Mouse (Mus musculus) liver, embryonic 13.5 days (tissue): ENCODE results near the gene Asb2. TPM values are rescaled to one million over a fixed set of nuclear protein-coding genes. Genes with fewer than 3 reads are reported as not detected.

Experiments
- ATAC-seq: fragments of 200-750 bp; cut with Nextera tagmentation; 2 replicates; pipeline ENCODE4 v1.8.0; 2017; ENCODE audit warnings: low read depth, mild to moderate bottlenecking, moderate number of reproducible peaks, moderate library complexity
- DNase-seq: peaks from one replicate; pipeline ENCODE4 v3.0.0; 2022
- H3K27ac ChIP-seq: fragments of 300-500 bp; sonication (generic); 2 replicates; pipeline ENCODE4 v1.5.1; 2015; ENCODE audit warnings: moderate library complexity, mild to moderate bottlenecking, inconsistent platforms
- H3K27me3 ChIP-seq: fragments of 300-500 bp; sonication (generic); 2 replicates; pipeline ENCODE4 v1.6.1; 2015; ENCODE audit warnings: mild to moderate bottlenecking, inconsistent platforms
- H3K36me3 ChIP-seq: fragments of 300-500 bp; sonication (generic); 2 replicates; pipeline ENCODE4 v1.6.1; 2015; ENCODE audit warnings: mild to moderate bottlenecking, inconsistent platforms
- H3K4me1 ChIP-seq: fragments of 300-500 bp; sonication (generic); replicated peaks from 2 replicates; pipeline ENCODE4 v1.6.1; 2015; ENCODE audit warnings: inconsistent platforms
- H3K4me2 ChIP-seq: fragments of 300-500 bp; sonication (generic); 2 replicates; pipeline ENCODE4 v1.6.1; 2015; ENCODE audit warnings: inconsistent platforms, mild to moderate bottlenecking, moderate library complexity
- H3K4me3 ChIP-seq: fragments of 300-500 bp; sonication (generic); replicated peaks from 2 replicates; pipeline ENCODE4 v1.5.1; 2015; ENCODE audit warnings: mild to moderate bottlenecking, inconsistent platforms
- H3K9ac ChIP-seq: fragments of 300-500 bp; sonication (generic); 2 replicates; pipeline ENCODE4 v1.6.1; 2015; ENCODE audit warnings: mild to moderate bottlenecking, inconsistent platforms
- H3K9me3 ChIP-seq: fragments of 300-500 bp; sonication (generic); replicated peaks from 2 replicates; pipeline ENCODE4 v1.6.1; 2016; ENCODE audit warnings: inconsistent platforms
- WGBS: fragments of 180-500 bp; shearing (Covaris S2); methylation state at CpG from one replicate; pipeline ENCODE4 v1.1.7; 2015; ENCODE audit not compliant: insufficient replicate concordance; 5-methylcytosine and 5-hydroxymethylcytosine counted together
- polyA plus RNA-seq: library from polyadenylated mRNA; unstranded; fragments of >200 nt; fragmentation: Nextera tagmentation; extraction: Ambion mirVana; gene quantifications from 2 replicates; pipeline ENCODE4 v1.2.1, GENCODE M21; 2015

The Asb2 gene
- polyA plus RNA-seq, 1 experiment from 2014 or later, result 2.4 TPM

DNA sequence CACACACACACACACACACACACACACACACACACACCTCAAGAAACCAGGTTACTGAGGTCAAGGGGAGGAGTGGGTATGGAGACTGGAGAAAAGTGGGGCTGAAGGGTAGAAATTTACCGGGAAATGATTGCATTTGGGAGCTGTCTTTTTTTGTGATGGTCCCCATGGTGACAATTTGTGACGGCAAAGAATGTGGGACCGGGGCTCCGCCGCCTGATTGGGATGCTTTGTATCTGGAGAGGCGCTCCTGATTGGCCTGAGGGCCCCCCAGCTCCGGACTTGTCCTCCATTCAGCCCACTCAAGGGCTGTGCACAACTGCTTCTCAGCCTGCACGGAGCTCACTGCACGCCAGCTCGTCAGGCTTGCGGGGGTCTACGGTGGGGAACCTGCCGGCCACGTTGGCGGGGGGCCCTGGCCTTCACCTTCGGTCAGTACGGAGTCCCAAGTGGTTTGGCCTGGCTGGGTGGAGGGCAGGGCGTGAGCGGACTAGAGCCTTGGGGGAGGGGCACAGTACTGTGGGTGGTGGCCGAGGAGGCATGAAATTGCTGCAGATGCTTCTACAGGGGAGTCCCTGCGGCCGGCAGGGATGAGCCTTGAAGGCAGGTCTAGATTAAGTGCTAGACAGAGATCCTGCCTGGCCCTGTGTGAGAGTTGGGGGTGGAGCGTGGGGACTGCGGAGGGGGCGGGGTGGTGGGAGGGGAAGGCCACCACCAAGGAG is 41.0 kb downstream of the Asb2 start:
- Histone ChIP-seq H3K9me3 (no peaks in the 10 kb centered on the region), H3K27me3 (peaks cover 39% of the 10 kb centered on the region), H3K4me2 (no peak overlapping the region), H3K9ac (no peak overlapping the region), H3K4me3 (no peak overlapping the region), H3K4me1 (no peaks in the 10 kb centered on the region), H3K36me3 (no peaks in the 10 kb centered on the region), H3K27ac (no peak overlapping the region)
- WGBS, result 9% methylated on average over 25 of the region's 25 CpGs
- ATAC-seq (no peak), DNase-seq (no peak)

DNA sequence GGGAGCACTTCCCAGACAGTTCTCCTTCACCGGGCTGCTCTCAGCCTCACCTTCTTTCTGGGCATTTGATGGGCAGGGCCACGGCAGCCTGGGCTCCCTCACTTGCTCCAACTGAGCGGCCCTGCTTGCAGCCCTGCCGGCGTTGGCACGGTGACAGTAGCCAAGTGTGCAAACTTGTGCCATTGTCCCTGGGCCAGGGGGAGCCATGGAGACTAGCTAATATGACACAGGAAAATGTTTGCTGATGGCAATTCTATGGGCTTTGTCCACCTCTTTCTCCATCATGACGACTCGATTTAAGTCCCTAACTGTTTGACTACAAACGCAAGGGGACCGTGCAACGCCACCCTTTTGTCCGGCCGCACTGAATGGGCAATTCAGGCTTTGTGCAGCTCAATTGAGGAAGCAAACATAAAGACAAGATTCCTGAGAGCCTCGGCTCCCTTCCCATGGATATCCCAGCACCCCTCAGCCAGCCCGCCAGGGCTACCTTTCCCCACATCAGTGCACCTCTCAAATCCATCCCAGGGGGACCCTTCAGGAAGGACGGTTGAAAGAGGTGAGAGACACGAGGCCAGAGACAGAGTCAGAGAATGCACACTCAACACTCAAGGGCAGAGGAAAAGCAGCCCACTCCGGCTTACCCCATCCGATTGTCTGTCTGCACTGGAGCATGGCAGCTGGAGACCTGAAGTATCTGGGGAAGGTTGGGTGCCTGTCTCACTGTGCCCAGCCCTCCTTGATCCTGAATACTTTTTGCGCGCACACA is 41.7 kb downstream of the Asb2 start:
- no peak for ATAC-seq
- Histone ChIP-seq H3K9ac (no peak overlapping the region), H3K27me3 (peaks cover 39% of the 10 kb centered on the region), H3K4me3 (no peak overlapping the region), H3K9me3 (no peaks in the 10 kb centered on the region), H3K36me3 (no peaks in the 10 kb centered on the region), H3K4me1 (no peaks in the 10 kb centered on the region), H3K27ac (no peak overlapping the region), H3K4me2 (no peak overlapping the region)
- WGBS, result 61% methylated on average over 21 of the region's 21 CpGs
- DNase-seq, result no peak

DNA sequence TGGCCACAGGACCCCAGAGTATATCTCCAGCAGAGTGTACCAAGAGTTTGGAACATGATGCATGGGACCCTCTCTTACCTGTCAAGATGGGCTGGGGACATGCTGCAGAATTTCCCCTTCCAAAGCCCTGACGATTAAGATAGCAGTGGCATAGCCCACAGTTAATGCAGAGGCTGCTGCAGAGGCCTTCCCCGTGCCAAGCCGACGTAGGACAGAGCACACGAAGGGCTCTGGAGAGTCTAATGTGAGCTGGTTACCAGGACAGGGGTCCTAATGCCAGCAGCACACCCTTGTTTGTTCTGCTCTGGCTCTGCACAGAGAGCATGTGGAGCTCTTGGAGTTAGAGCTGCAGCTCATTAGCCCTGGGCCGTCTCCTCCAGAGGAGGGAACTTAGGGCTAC is 42.5 kb downstream of the Asb2 start:
- ATAC-seq (no peak), DNase-seq (no peak)
- H3K27me3 ChIP-seq, result peaks cover 39% of the 10 kb centered on the region
- no peaks in the 10 kb centered on the region for H3K9me3 ChIP-seq
- H3K36me3 ChIP-seq, result no peaks in the 10 kb centered on the region
- WGBS, result 68% methylated on average over 6 of the region's 6 CpGs
- no peak overlapping the region for H3K4me3 ChIP-seq
- no peak overlapping the region for H3K4me2 ChIP-seq
- H3K27ac ChIP-seq, result no peak overlapping the region
- no peak overlapping the region for H3K9ac ChIP-seq
- H3K4me1 ChIP-seq, result no peaks in the 10 kb centered on the region

GRCm38 (mm10) chr12:103311921-103312320 is 43.9 kb downstream of the Asb2 start:
- peak; percentile 40 for ATAC-seq

GRCm38 (mm10) chr12:103310744-103311267 is 45.0 kb downstream of the Asb2 start, which contains the start of gene Fam181a:
Fam181a (plus strand) TSS chr12:103310975.
- ATAC-seq (no peak), DNase-seq (no peak)
- Histone ChIP-seq H3K4me3 (no peak within 1 kb of the TSS), H3K9me3 (no peaks in the 10 kb centered on the region), H3K9ac (no peak within 1 kb of the TSS), H3K27ac (no peak within 1 kb of the TSS), H3K4me2 (no peak within 1 kb of the TSS), H3K36me3 (no peaks in the 10 kb centered on the region), H3K27me3 (peaks cover 29% of the 10 kb centered on the region), H3K4me1 (no peaks in the 10 kb centered on the region)
- WGBS, result 47% methylated on average over 2 of the region's 2 CpGs

More at GRCm38 (mm10) chr12:103311921-103312320, 43.9 kb downstream of the Asb2 start:
- no peak overlapping the region for H3K4me2 ChIP-seq
- H3K27me3 ChIP-seq, result peaks cover 39% of the 10 kb centered on the region
- no peaks in the 10 kb centered on the region for H3K4me1 ChIP-seq
- H3K4me3 ChIP-seq, result no peak overlapping the region
- DNase-seq, result no peak
- H3K36me3 ChIP-seq, result no peaks in the 10 kb centered on the region
- WGBS, result 73% methylated on average over 8 of the region's 8 CpGs
- no peak overlapping the region for H3K9ac ChIP-seq
- no peaks in the 10 kb centered on the region for H3K9me3 ChIP-seq
- H3K27ac ChIP-seq, result no peak overlapping the region

GRCm38 (mm10) chr12:103306720-103307119 is 49.1 kb downstream of the Asb2 start:
- no peak overlapping the region for H3K4me3 ChIP-seq
- H3K27me3 ChIP-seq, result no peaks in the 10 kb centered on the region
- DNase-seq, result no peak
- ATAC-seq, result no peak
- no peak overlapping the region for H3K9ac ChIP-seq
- H3K4me2 ChIP-seq, result no peak overlapping the region
- no peaks in the 10 kb centered on the region for H3K9me3 ChIP-seq
- 19% methylated on average over 3 of the region's 3 CpGs for WGBS
- H3K36me3 ChIP-seq, result no peaks in the 10 kb centered on the region
- H3K4me1 ChIP-seq, result no peaks in the 10 kb centered on the region
- no peak overlapping the region for H3K27ac ChIP-seq

DNA sequence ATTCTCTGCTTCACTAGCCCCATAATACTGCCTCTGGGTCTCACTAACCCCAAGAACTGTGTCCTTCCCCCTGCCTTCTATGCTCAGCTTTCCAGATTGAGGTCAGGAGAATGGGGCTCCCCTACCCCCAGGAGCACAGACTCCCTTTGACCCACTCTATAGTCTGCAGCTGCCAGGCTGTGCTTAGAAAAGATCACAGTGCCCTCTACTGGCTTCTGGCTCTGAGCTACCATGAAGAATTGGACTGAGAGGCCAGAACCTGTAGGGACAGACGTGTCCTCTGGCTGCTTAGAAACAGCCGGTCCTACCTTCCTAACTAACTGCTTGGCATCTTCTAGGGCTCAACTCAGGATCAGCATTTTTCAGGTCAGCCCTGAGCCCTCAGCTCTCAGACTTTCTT is 49.6 kb downstream of the Asb2 start:
- H3K27ac ChIP-seq, result no peak overlapping the region
- H3K9ac ChIP-seq, result no peak overlapping the region
- no peaks in the 10 kb centered on the region for H3K9me3 ChIP-seq
- H3K27me3 ChIP-seq, result no peaks in the 10 kb centered on the region
- no peak for ATAC-seq
- no peak overlapping the region for H3K4me3 ChIP-seq
- no peaks in the 10 kb centered on the region for H3K4me1 ChIP-seq
- no peaks in the 10 kb centered on the region for H3K36me3 ChIP-seq
- DNase-seq, result no peak
- WGBS, result 29% methylated on average over 2 of the region's 2 CpGs
- H3K4me2 ChIP-seq, result no peak overlapping the region

DNA sequence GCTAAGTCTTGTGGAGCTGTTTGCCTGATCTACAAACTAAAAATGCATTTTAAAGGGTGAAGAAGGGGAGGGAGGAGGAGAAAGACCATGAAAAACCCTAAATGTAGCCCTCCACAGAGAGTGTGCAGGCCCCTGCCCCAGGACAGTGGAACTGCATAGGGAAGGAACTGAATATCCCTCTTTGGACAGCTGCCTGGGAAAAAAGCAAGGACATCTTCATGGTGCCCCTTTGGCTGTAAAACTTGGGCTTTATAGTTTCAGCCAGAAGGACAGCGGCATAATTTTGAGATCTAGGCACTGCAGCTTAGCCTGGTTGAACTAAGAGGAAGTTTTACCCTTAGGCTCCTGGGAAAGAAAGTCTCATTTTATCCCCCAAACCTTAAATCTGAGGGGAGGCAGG is 52.8 kb downstream of the Asb2 start:
- Histone ChIP-seq H3K9ac (no peak overlapping the region), H3K4me3 (no peak overlapping the region), H3K4me2 (no peak overlapping the region), H3K4me1 (no peaks in the 10 kb centered on the region), H3K9me3 (no peaks in the 10 kb centered on the region), H3K27ac (no peak overlapping the region), H3K27me3 (no peaks in the 10 kb centered on the region), H3K36me3 (no peaks in the 10 kb centered on the region)
- ATAC-seq, result no peak
- DNase-seq, result no peak
- WGBS, result 75% methylated on average over 1 of the region's 1 CpGs

- no peaks in the 10 kb centered on the region for H3K36me3 ChIP-seq
- no peaks in the 10 kb centered on the region for H3K4me1 ChIP-seq
- ATAC-seq, result no peak
- no peaks in the 10 kb centered on the region for H3K27me3 ChIP-seq
- 24% methylated on average over 2 of the region's 2 CpGs for WGBS
- no peaks in the 10 kb centered on the region for H3K9me3 ChIP-seq
- no peak overlapping the region for H3K4me3 ChIP-seq
- no peak for DNase-seq
- no peak overlapping the region for H3K4me2 ChIP-seq
- no peak overlapping the region for H3K9ac ChIP-seq
- H3K27ac ChIP-seq, result no peak overlapping the region
Measured at GRCm38 (mm10) chr12:103301645-103302044, 54.2 kb downstream of the Asb2 start.

GRCm38 (mm10) chr12:103300493-103300892 is 55.3 kb downstream of the Asb2 start:
- Histone ChIP-seq H3K4me2 (no peak overlapping the region), H3K9ac (no peak overlapping the region), H3K27ac (no peak overlapping the region), H3K4me3 (no peak overlapping the region), H3K9me3 (no peaks in the 10 kb centered on the region), H3K4me1 (no peaks in the 10 kb centered on the region), H3K27me3 (no peaks in the 10 kb centered on the region), H3K36me3 (no peaks in the 10 kb centered on the region)
- WGBS, result 52% methylated on average over 9 of the region's 9 CpGs
- DNase-seq (no peak), ATAC-seq (no peak)

DNA sequence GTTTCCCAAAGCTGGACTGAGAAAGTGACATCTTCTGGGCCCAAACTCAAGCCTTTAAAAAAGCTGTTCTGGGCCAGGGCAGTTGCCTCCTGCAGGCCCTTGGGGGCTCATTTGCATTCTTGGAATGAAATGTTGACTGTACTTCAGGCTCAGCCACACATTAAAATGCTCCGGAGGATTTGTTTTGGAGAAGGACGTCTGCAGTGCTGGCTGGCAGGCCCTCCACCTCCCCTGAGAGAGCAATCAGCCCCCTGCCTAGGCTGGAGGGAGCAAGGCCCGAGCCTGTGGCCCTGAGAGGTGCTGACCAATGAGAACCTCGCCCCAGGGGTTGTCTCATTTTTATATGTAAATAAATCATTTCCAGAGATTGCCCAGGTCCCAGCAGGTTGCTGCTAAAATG is 59.5 kb downstream of the Asb2 start:
- H3K4me2 ChIP-seq, result no peak overlapping the region
- H3K27me3 ChIP-seq, result no peaks in the 10 kb centered on the region
- no peak overlapping the region for H3K9ac ChIP-seq
- no peak overlapping the region for H3K27ac ChIP-seq
- DNase-seq, result no peak
- 14% methylated on average over 4 of the region's 4 CpGs for WGBS
- no peak for ATAC-seq
- H3K36me3 ChIP-seq, result no peaks in the 10 kb centered on the region
- H3K9me3 ChIP-seq, result no peaks in the 10 kb centered on the region
- H3K4me1 ChIP-seq, result no peaks in the 10 kb centered on the region
- no peak overlapping the region for H3K4me3 ChIP-seq
